Mouse (Mus musculus): Measurements from ENCODE around the gene Lrwd1.
"Not testable (repeated sequence)": the region's sequence is repeated elsewhere in the genome, so short reads cannot be mapped to it uniquely, and the experiment has no call there.

Gene Lrwd1

DNA sequence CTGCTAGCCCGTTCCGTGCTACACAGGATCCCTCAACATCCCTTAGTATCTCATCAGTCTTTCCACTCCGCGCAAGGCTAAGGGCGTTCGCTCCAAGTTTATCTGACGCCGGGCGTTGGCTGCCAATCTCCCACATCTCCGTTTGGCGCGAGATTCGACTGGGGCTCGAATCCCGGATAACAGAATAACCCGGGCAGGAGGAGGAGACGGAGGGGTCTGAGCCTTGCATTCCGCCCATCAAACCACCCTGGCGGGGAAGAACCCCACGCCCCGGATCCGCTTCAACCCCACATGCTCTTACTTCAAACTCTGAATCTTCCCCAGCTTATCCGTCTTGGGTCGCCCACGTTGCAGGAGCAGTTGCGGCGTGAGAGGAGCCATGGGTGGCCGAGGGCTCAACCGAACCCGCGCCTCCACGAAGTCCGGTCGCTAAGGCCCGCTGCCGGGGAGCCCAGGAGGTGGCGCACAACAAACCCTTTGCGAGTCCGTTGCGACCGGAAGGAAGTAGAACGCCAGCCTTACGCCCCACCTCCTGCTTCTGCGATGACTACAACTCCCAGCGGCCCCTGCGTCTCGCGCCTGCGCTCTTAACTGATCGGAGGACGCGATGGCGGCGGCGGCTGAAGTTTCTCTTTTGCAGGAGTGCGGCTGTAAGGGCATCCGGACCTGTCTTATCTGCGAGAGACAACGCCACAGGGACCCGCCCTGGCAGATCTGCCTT lies at the start of gene Lrwd1, which contains the start of gene Alkbh4:
Gene Lrwd1, minus strand, starts transcription at position 504 of the 721 bp plus-strand sequence.
Gene Alkbh4, plus strand, starts transcription at position 576 of the 721 bp plus-strand sequence.
- DNase-seq, result peak; percentile 98

DNA sequence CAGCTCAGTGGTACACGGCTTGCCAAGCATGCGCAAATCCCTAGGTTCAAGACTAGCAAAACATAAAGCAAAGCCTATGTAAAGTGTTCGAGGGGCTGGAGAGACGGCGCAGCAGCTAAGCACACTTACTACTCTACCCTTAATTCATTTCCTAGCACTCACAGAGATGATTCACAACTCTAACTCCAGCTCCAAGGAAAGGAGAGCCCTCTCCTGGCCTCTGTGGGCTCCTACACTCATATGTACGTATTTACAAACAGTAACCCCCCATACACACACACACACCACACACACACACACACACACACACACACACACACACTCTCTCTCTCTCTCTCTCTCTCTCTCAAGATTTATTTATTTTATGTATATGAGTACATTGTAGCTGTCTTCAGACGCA lies 47.9 kb upstream of the Lrwd1 start:
- DNase-seq, result no peak

DNA sequence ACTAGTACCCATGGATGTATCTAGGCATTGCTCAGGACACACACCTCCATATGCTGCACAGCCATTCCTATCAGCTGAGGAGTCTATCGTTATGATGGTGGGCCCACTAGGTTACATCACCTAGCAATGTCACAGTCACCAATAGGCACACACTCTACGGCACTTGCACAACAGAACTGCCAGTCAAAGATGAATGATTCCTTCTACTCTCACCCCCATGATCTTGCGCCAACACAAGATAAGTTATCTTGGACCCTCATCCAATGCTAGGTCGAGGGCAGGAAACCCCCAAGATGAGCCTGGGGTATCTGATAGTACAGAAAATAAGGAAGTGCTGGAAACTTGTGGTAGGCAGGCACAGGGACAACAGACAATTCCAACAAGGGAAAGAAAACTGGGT lies 47.0 kb upstream of the Lrwd1 start:
- no peak for DNase-seq

GRCm38 (mm10) chr5:136182049-136182448 lies 46.2 kb upstream of the Lrwd1 start:
- no peak for DNase-seq

GRCm38 (mm10) chr5:136181197-136181596 lies 45.3 kb upstream of the Lrwd1 start:
- no peak for DNase-seq

DNA sequence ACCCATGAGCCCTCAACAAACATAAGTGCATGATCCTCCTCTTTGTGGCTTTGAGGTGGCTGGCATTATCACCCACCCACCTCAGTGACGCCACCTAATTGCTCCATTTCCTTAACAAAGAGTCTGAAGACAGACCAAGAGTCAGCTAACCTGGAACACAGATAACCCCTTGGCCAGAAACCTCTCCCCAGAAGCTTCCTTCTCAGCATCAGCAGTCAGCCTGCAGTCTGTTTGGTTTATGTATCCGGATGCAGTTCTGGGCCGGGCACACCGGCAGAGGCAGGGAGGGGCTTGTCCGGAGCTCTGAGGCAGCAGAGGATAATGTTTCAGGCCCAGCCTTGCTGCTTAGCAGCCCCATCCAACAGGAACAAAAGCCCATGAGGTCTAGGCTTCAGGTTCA lies 43.7 kb upstream of the Lrwd1 start:
- DNase-seq, result no peak

DNA sequence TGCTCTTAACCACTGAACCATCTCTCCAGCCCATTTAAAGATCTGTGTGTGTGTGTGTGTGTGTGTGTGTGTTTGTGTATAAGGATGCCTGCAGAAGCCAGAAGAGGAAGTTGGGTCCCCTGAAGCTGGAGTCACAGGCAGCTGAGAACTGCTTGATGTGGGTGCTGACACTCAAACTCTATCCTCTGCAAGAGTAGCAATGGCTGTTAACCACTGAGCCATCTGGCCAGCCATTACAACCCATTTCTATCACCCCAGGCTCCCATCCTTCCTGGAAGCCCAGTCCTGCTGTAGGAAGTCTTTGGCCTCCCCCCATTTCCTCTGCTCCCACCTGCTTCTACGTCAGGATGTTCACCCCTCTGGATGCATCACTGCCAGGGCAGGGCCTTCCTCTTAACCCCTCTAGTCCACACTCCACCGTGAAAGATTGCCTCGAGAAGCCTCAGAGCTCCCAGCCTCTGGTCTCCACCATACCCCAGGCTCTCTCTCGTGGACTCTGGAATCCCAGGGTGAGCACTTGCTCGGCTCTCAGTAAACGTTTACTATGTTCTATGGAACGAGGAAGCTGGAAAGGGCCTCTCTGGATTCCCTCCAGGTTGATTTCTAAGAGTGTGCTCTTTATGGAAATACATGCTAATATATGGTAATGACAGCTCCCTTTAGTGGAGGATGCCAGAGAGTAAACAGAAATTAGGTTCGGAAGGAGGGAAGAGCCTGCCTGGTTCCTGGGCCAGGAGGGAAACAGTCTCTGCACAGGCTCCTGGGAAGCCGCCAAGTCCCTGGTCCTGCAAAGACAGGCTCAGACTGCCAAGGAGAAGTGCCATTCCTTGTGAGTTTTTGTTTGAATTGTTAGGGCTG lies 38.0 kb upstream of the Lrwd1 start:
- peak; percentile 83 to 87 for DNase-seq

GRCm38 (mm10) chr5:136172939-136173338 lies 37.1 kb upstream of the Lrwd1 start:
- no peak for DNase-seq

GRCm38 (mm10) chr5:136171363-136172341 lies 35.8 kb upstream of the Lrwd1 start:
- no peak for DNase-seq

GRCm38 (mm10) chr5:136170512-136171362 lies 34.9 kb upstream of the Lrwd1 start, which contains the start of gene Orai2:
Orai2 (minus strand) TSS chr5:136170713.
- DNase-seq, result peak; percentile 85 to 89

DNA sequence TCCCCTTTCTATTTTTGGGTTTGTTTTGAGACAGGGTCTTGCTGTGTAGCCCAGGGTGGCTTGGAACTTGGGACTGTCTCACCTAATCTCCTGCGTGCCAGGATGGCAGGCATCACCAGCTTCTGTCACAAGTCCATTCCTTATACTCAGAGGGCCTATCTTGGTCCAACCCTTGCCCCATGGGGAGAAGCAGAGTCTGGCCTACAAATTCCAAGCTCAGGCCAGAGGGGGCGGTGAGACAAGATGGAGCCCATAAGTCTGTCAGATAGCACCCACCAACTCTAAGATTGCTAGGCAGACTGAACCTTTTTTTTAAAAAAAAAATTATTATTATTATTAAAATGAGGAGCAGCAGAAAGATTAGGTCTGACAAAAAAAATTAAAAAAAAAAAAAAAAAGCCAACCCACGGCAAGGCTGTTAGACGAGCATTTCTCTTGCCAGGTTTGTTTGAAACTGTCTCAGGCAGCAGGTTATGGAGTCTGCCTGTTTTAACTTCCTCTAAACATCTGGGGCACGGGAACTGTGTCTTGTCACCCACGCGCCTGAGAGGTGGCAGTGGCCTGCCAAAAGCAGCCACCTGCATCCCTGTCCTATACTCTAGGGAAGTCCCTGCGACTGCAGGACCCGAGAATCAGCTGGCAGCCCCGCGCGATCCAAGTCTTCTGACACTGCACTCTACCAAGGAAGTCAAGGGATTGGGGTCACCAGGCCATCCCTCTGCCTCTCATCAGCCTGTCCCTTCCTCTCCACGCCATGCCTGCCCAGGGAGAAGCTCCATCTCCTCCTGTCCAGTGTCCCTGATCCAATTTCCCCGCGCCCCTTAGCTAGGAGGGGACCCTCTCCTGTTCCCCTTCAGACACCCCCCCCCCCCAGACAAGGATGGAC lies 34.0 kb upstream of the Lrwd1 start:
- DNase-seq, result peak; percentile 30 to 60

GRCm38 (mm10) chr5:136168071-136168470 lies 32.2 kb upstream of the Lrwd1 start:
- no peak for DNase-seq

- no peak for DNase-seq
Measured at GRCm38 (mm10) chr5:136167296-136167695, 31.4 kb upstream of the Lrwd1 start.

DNA sequence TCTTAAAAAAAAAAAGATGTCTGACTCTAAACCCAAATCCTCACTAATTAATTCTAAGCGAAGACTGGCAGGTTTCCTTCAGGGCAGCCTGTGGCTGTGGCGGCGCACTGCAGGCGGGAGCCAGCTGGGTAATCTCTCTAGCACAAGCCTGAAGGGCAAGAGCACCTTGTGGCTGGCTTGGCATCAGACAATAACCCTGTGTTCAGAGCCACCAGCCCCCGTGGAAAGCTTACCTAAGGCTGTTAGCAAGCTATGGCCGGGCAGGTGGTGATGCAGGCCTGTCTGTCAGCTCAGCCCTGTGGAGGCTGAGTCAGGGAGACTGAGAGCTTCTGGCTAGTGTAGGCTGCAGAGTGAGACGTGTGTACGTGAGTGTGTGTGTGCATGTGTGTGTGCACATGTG lies 29.4 kb upstream of the Lrwd1 start:
- no peak for DNase-seq

DNA sequence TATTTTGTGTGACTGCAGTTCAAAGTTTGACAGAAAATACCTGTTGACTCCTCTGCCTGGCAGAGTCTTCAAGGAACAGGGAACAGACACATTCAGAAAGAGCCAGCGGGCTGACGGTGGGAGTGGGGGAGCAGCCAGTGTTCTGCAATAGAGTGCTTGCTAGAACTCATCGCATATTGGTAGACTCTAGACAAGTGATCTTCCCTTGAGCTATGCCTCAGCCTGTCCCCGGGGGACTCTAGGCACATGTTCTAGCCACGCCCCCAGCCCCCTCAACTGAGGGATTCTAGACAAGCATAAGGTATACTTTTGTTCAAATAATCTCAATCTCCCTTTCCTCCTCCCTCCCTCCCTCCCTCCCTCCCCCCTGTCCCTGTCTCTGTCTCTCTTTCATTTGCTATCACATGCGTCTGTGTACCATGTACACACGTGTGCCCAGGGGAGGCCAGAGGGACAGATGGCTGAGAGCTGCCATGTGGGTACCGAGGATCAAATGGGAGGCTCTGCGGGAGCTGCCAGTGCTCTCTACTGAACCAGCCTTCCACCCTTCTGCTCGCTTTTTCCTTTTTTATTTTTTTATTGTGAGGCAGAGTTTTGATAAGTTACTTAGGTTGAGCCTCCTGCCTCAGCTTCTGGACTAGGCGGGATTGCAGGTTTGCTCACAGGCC lies 28.1 kb upstream of the Lrwd1 start:
- no peak for DNase-seq

DNA sequence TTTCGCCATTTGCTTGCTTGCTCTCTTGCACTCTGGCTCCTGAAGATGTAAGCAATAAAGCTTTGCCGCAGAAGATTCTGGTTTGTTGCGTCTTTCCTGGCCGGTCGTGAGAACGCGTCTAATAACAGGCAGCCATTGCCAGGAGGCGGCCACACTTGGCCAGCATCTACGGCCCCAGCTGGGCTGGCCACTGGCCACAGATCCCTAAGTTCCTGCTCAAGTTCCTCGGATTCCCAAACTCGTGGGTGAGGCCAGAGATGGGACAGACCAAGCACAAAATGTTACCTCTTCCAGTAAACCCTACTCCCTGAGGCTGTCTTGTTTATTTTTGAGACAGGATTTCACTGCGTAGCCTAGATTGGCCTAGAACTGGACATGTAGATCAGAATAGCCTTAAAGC lies 24.2 kb upstream of the Lrwd1 start:
- peak; percentile 20 to 57 for DNase-seq

DNA sequence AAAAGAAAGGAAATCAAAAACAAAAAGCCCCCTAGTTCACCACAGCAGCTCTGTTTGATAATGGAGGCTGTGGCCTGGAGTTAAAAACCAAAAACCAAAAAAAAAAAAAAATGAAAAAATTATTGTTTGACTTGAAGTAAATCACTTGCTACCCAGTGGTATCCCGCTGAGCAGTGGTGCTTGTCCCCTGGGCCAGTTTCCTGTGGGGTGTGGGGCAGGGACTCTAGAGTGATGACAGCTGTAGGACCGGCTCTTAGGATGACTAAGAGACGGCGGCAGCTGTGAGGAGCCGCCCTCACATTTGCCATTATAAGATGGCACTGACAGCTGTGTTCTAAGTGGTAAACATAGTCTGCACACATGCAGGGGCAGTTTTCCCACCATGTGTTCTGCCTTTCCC lies 19.5 kb upstream of the Lrwd1 start:
- DNase-seq, result peak; percentile 25 to 60

- DNase-seq, result no peak
Measured at GRCm38 (mm10) chr5:136152365-136152764, 16.5 kb upstream of the Lrwd1 start.

DNA sequence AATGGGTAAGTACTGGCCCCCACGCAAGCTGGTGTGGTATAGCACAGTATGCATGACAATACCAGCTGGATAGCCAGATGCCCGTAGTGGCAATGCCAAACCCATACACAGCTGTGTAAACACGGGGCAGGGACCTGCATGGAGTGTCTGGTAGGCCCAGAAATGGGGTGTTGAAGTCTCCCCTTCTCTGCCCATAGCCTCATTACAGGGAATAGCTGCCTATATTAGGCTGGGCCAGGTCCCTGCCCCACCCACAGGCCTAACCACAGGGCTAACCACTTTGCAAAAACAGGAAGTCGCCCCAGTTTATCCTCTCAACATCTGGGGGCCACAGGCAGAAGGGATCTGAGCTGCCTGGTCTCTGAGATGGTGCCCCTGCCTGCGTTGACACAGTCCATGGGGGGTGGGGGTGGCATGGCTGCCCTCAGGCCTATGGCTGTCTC lies 13.3 kb upstream of the Lrwd1 start:
- not testable (repeated sequence) for DNase-seq

DNA sequence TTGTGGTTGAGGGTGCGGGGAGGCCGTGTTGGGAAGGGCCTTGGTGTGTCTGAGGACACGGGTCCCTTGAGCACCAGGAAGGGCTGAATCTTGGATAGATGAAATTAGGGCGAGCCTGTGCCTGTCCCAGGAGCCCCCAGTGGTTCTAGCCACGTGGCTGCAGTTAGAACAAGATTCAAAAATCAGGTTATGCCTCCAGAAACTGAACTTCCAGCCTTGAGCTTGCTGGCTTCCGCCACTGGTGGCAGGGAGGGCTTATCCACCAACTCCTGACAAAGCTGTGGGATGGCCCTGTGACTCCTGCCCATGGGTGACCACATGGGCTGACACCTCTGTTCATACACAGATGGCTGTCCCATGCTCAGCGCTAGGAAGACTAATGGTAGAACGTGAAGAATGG lies 11.8 kb upstream of the Lrwd1 start:
- no peak for DNase-seq

All from kidney, postnatal 25 days (tissue).